In the genomic region with DNA sequence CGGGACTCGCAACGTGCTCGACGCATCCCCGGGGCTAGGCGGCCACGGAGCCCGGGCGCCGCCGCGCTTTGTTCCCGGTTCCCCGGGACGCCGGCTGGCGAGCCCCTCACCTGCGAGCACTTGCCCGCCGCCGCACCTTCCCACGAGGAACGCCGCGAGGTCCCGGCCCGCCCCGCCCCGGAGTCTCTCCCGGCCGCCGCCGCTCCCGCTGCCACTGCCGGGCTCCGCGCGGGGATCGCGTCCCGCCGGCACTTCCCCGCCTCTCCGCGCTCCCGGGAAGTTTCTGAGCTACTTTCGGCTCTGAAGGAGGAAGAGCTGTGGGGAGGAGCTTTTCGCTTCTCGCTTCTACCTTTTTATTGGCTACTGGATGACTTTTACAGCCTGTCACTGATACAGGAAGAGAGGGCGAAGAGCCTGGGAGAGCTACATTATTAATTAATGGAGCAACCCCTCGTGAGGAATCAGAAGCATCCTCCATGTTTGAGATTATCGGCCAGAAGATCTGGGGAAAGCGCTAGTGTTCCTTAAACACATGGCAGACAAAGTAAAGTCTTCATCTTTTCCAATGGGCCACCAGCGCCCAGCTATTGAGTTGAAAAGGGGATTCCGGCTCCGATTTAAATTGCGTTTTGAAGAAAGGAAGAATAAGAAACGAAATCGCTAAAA, we compare ENCODE assay signal across 8 mouse cellular contexts. TPM values are rescaled to one million over a fixed set of nuclear protein-coding genes. Genes with fewer than 3 reads are reported as not detected.
DNase-seq lines count a peak whose midpoint lies in the region; ATAC-seq lines count a peak whose summit lies in the region.

A gene (minus strand): TSS at position 478 of the 666 bp plus-strand sequence.

- peak; percentile 39 for DNase-seq in T-cell, adult 2 months (ENCODE audit: low spot score)
- DNase-seq in cerebellum, adult 9-11 months: peak; percentile 12
- peak; percentile 77 for DNase-seq in hindbrain, embryonic 11.5 days (ENCODE audit: low spot score)
- peak; percentile 11 to 22 for DNase-seq in layer of hippocampus, postnatal 25 days (ENCODE audit: extremely low spot score in 1 of 2, low spot score in 1 of 2)
- peak; percentile 53 for DNase-seq in right cerebral cortex, adult 18-20 months
- peak; percentile 66 for DNase-seq in urinary bladder, postnatal 14 days (ENCODE audit: low spot score)

- under 1% methylated on average over 43 of the region's 60 CpGs for WGBS in hindbrain, embryonic 11.5 days
- WGBS in macrophage (ENCODE audit: missing documents): under 1% methylated on average over 48 of the region's 60 CpGs

- no peaks in the 10 kb centered on the region for H3K36me3 ChIP-seq in hindbrain, embryonic 11.5 days (ENCODE audit: control insufficient read depth, insufficient read depth, low read length)
- no peaks in the 10 kb centered on the region for H3K36me3 ChIP-seq in macrophage (ENCODE audit: inconsistent target)

- no peaks in the 10 kb centered on the region for H3K27me3 ChIP-seq in hindbrain, embryonic 11.5 days (ENCODE audit: control insufficient read depth, insufficient read depth, low read length)

- peaks cover 37% of the 10 kb centered on the region for H3K79me2 ChIP-seq in macrophage (ENCODE audit: inconsistent target)

- H3K9ac ChIP-seq in hindbrain, embryonic 11.5 days (ENCODE audit: low read depth, low read length): peak within 1 kb of the TSS; percentile 93

- no peaks in the 10 kb centered on the region for H3K4me1 ChIP-seq in hindbrain, embryonic 11.5 days (replicated peaks; ENCODE audit: control insufficient read depth, insufficient read depth, low read length)

- ATAC-seq in frontal cortex, adult (ENCODE audit: low TSS enrichment): peak; percentile 86
- peak; percentile 80 for ATAC-seq in hindbrain, embryonic 11.5 days (ENCODE audit: low FRiP score)

- peak within 1 kb of the TSS; percentile 92 for H3K4me2 ChIP-seq in hindbrain, embryonic 11.5 days (replicated peaks; ENCODE audit: low read depth, low read length)

- H3K9me3 ChIP-seq in hindbrain, embryonic 11.5 days (ENCODE audit: control insufficient read depth, low read length): no peaks in the 10 kb centered on the region

- peak within 1 kb of the TSS; percentile 88 for H3K27ac ChIP-seq in hindbrain, embryonic 11.5 days (ENCODE audit: low read depth, low read length)
- H3K27ac ChIP-seq in macrophage: peak within 1 kb of the TSS; percentile 78

- peak within 1 kb of the TSS; percentile 93 for H3K4me3 ChIP-seq in hindbrain, embryonic 11.5 days (ENCODE audit: low read depth, low read length)
- peak within 1 kb of the TSS; percentile 60 for H3K4me3 ChIP-seq in macrophage (ENCODE audit: inconsistent target)

RNA-seq across cellular contexts. Expression of the gene that starts here (rescaled TPM):
- polyA plus RNA-seq in hindbrain, embryonic 11.5 days (2014; fragmentation: Nextera tagmentation; extraction: Ambion mirVana): not detected in 2 replicates
- total RNA-seq in layer of hippocampus, postnatal 25 days (2021): not detected
- not detected for total RNA-seq in macrophage (2018; cell fraction: chromatin; rRNA removed)
- total RNA-seq in macrophage (2018; cell fraction: cytosol; rRNA removed): not detected
- not detected for total RNA-seq in macrophage (2018; cell fraction: nucleus; rRNA removed)
- not detected in 3 replicates for polyA plus RNA-seq in macrophage (2018)

Comparison
In these comparisons a context has a peak if more than half of its experiments do, and no peak if none do; other contexts are left out.
1. Peak in every context shown above with its lines: DNase-seq, ATAC-seq, H3K4me3 ChIP-seq and H3K27ac ChIP-seq.
2. Peak in DNase-seq, ATAC-seq, H3K4me3 ChIP-seq, H3K27ac ChIP-seq, H3K9ac ChIP-seq and H3K4me2 ChIP-seq in hindbrain, embryonic 11.5 days; RNA of the gene not detected or under 1 TPM.
3. Peak in DNase-seq in layer of hippocampus, postnatal 25 days; RNA of the gene not detected or under 1 TPM.
4. DNase-seq: peak in every context shown above with its lines; median percentile 77 in hindbrain, embryonic 11.5 days; 66 in urinary bladder, postnatal 14 days; 53 in right cerebral cortex, adult 18-20 months; 39 in T-cell, adult 2 months; 16 in layer of hippocampus, postnatal 25 days; 12 in cerebellum, adult 9-11 months.